Mouse (Mus musculus): ENCODE measurements at regions not wholly inside any gene's neighbourhood (a gene's known extent, or its start where the extent isn't known, plus 50 kb on each side); places are given as distances from the start of the nearest gene placed in this dataset.

GRCm38 (mm10) chr2:8562948-8563347 lies 1053.6 kb upstream of the Celf2 start:
- DNase-seq: no peak

- no peak for DNase-seq
Measured at GRCm38 (mm10) chr2:8546116-8546515, 1036.8 kb upstream of the Celf2 start.

GRCm38 (mm10) chr2:8536842-8537241 lies 1027.5 kb upstream of the Celf2 start:
- DNase-seq: peak; percentile 7

GRCm38 (mm10) chr2:8498466-8498865 lies 989.1 kb upstream of the Celf2 start:
- DNase-seq: peak; percentile 8

- DNase-seq: peak; percentile 11
Measured at GRCm38 (mm10) chr2:8477827-8478528, 968.6 kb upstream of the Celf2 start.

DNA sequence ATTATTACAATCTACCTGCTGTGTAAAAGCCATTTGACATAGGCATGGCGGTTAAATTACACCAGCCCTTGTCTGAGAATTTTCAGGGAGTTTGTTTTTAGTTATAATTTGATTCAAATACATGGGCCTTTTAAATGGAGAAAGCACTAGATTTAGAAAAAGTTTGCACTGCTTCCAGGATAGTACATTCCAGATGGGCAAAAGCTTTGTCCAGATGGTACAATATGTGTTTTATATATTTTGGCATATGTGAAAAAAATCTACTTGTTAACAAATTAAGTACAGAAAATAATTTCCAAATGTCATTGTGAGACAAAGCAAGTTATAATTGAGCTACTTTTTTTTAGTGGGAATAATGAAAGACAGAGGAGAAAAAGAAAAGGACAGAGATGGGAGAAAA lies 961.2 kb upstream of the Celf2 start:
- no peak for DNase-seq

- no peak for DNase-seq
Measured at GRCm38 (mm10) chr2:8468989-8469388, 959.6 kb upstream of the Celf2 start.

DNA sequence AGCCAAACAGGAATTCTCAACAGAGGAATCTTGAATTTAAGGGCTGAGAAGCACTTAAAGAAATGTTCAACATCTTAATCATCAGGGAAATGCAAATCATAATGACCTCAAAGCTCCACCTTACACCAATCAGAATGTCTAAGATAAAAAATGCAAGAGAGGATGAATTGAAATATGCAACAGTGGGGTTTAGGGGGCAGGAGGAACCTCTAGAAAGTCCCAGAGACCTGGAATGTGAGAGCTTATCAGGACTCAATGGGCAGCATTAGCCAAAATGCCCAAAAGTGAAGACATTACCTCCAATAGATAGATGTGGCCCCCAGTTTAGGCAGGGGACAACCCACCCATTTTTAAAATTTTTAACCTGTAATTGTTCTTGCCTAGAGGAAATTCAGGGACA lies 959.0 kb upstream of the Celf2 start:
- no peak for DNase-seq

DNA sequence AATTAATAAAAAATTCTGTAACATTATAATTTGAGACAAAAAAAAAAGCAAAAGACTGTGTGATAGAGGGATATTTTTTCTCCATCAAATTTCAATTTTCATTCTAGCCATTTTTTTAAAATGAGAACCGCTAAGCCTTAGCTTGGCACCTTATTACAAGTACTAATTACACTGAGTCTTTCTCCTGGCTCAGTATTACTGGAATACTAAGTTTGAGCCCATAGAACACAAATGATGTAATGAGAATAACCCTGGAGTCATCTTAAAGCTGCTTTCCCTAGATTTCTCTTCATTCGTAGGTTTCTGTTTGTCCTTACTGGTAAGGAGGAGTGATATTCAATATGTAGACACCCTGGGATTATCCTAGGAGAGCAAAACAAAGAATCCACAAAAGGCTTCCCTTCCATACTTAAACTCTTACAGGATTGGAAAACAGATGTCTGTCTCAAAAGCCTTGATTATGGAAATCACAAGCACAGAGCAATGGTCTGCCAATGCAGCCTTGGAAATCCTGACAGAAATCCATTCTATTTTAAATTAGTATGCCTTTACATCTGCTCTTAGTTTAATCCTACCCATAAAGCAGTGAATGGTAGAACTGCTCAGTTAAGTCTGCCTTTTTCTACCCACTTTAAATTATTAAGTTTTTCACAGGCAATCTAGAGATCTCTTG lies 958.3 kb upstream of the Celf2 start:
- DNase-seq: no peak

DNA sequence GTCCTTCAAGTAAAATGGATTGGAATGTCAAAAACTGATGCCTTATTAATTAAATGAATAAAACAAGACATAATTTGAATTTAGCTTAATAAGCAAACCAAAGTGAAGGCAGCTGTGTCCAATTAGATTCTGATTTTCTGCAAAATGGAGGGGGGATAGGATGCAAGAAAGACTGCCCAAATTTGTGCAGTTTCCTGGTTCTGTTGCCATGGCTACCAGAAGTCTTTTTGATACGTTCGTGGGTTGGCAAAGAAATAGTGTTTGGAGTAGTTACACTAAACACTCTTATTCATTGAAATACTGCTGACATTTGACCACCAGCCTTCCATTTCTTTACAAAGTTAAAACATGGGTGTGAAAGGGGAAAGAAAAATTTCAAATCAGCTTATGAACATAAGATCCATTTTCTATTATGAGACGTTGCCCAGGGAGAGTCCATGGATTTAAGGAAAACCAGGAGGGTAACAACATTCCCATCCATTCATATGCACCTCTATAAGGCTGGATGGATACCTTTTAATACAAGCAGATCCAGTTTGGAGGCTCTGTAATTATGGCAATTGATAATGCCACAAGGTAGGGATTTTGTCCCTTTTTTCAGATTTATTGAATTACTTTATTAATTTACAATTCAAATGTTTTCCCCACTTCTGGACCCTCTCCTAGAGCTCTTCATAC lies 943.3 kb upstream of the Celf2 start:
- no peak for DNase-seq

- no peak for DNase-seq
Measured at GRCm38 (mm10) chr2:8441230-8441629, 931.9 kb upstream of the Celf2 start.

GRCm38 (mm10) chr2:8429652-8430343 lies 920.4 kb upstream of the Celf2 start:
- DNase-seq: no peak

DNA sequence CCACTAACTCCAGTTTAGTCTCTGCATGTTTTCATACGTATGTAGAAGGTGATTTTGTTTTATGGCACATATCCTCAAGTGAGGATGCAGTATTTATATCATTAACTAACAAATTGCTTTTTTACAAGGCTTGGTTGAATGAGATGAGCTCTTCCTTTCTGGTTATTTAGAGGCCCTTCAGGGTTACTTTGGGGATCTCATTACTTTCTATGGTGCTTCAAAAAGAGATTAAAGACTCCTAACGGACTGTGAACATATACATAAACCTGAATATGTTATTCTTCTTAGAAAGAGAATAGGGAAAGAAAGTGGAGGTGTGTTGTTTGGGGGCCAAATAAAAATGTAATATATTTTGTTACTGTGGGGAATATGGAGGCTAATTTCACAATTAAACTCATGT lies 918.8 kb upstream of the Celf2 start:
- DNase-seq: no peak

- no peak for DNase-seq
Measured at GRCm38 (mm10) chr2:8427720-8428119, 918.4 kb upstream of the Celf2 start.

- DNase-seq: no peak
Measured at GRCm38 (mm10) chr2:8415917-8416316, 906.6 kb upstream of the Celf2 start.

DNA sequence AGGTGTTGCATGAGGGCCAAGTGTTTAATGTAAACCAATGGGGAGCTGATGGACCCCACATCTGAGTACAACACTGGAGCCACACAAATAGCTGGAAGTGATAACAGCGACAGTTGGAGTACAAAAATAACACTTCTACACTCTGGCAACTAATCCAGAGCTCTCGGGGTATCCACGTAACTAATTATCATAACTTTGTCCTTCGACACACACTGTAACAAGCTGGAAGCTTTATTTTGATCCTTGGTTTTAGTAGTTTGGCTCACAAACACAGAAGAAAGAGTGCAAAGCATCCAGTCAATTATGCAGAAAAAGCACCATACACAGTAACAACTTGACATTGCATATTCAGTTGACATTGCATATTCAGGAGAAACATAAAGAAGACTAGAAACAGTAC lies 884.8 kb upstream of the Celf2 start:
- DNase-seq: no peak

- no peak for DNase-seq
Measured at GRCm38 (mm10) chr2:8389530-8389929, 880.2 kb upstream of the Celf2 start.

DNA sequence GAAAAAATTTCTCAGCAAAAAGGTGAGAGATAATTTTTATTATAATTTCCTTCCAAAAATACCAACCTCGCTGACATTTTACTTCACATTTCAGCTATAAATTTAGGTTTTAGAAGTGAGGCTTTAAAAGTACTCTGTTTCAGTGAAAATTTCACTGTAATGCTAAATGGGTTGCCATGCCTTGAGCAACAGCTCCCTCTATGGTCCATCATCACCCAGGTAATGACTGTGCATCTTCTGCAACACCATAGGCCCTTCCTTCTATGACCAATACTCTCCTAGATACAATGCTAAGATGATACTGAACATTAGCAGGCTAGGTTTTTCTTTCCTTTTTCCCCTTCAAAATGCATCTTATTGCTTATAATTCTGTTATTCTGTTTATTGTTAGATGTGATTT lies 870.9 kb upstream of the Celf2 start:
- DNase-seq: peak; percentile 54

DNA sequence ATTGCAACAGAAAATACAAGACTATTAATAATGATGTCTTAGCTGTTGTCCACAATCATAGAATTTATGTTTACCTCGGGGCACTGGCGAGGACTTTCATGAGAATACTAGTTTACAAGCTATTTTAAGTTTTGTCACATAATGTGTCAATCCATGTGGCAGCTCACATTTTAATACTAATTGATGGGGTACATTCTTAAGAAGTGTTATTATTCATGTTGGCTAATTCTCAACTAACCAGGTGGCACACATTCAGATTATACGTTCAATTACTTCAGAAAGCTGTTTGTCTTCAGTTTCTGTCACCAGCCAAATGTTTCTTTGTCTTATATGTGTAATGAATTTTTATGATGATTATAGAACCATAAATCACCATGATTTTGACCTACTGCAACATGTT lies 870.2 kb upstream of the Celf2 start:
- no peak for DNase-seq

GRCm38 (mm10) chr2:8347867-8348266 lies 838.5 kb upstream of the Celf2 start:
- DNase-seq: no peak

DNA sequence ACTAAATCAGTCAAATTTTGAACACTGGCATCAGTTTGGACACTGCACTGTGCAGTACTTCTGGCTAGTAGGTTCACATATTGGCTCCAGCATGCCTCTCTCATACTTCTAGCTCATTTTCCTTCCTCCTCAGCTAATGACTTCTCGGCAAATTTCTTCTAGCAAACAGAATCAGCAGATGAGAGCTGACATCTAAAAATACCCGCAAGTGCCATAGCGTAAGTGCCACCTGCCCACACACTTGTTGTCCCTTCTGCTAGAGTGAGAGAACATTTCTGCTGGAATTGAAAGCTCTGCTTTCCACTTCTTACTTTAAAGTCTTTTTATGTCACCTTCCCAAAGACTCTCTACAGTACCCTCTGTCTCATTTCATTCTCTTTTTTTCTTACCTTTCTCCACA lies 835.4 kb upstream of the Celf2 start:
- DNase-seq: no peak

- DNase-seq: peak; percentile 4
Measured at GRCm38 (mm10) chr2:8338271-8338670, 828.9 kb upstream of the Celf2 start.

- no peak for DNase-seq
Measured at GRCm38 (mm10) chr2:8296001-8296400, 786.6 kb upstream of the Celf2 start.

DNA sequence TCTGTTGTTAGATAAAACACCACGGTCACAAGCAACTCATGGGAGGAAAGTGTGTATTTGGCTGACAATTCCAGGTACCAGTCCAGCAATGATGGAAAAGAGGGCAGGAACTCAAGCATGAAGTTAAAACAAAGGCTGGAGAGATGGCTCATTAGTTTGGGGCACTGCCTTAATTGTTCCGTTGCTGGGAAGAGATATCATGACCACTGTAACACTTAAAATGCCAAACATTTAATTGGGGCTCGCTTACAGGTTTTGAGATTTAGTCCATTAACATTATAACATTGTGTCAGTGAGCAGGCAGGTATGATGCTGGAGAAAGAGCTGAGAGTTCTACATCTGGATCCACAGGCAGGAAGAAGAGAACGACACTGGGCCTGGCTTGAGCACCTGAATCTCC lies 782.0 kb upstream of the Celf2 start:
- DNase-seq: no peak
